ENCODE assay signal across 8 mouse cellular contexts in the genomic region with DNA sequence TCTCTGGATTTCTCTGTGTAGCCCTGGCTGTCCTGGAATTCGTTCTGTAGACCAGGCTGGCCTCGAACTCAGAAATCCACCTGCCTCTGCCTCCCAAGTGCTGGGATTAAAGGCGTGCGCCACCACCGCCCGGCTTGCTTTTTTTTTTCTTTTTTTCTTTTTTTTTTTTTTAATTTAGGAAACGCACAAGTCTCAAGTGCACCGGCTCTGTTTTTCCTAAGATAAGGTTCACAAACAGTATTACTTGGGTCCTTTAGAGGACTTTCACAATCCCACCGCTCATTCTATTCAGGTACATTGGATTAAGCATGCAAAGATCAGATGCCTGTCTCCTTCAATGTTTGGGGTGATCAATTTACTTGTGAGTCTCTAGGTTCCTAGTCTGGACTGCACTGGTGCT. TPM values are rescaled to one million over a fixed set of nuclear protein-coding genes. Genes with fewer than 3 reads are reported as not detected.
A peak's percentile ranks its signal among the peaks of the same experiment; 100 is the strongest.
DNase-seq lines count a peak whose midpoint lies in the region; ATAC-seq lines count a peak whose summit lies in the region.

No protein-coding gene starts in this region.

- WGBS in kidney, embryonic 15.5 days: 74% methylated on average over 9 of the region's 9 CpGs
- 73% methylated on average over 9 of the region's 9 CpGs for WGBS in hindbrain, embryonic 16.5 days
- 79% methylated on average over 9 of the region's 9 CpGs for WGBS in midbrain, embryonic 15.5 days

- H3K27ac ChIP-seq in kidney, embryonic 15.5 days: peak overlapping the region; percentile 95
- peak overlapping the region; percentile 85 for H3K27ac ChIP-seq in brown adipose tissue, adult 24 weeks (replicated peaks; ENCODE audit: low read depth, low read length)
- H3K27ac ChIP-seq in hindbrain, embryonic 16.5 days (ENCODE audit: low read depth, low read length): peak overlapping the region; percentile 89
- H3K27ac ChIP-seq in midbrain, embryonic 15.5 days: peak overlapping the region; percentile 94

- peak overlapping the region; percentile 75 for H3K9ac ChIP-seq in kidney, embryonic 15.5 days
- peak overlapping the region; percentile 88 for H3K9ac ChIP-seq in hindbrain, embryonic 16.5 days (ENCODE audit: low read depth, low read length)
- peak overlapping the region; percentile 81 for H3K9ac ChIP-seq in midbrain, embryonic 15.5 days

- no peaks in the 10 kb centered on the region for H3K27me3 ChIP-seq in kidney, embryonic 15.5 days
- H3K27me3 ChIP-seq in hindbrain, embryonic 16.5 days (replicated peaks; ENCODE audit: control insufficient read depth, insufficient read depth, low read length): no peaks in the 10 kb centered on the region
- no peaks in the 10 kb centered on the region for H3K27me3 ChIP-seq in midbrain, embryonic 15.5 days (replicated peaks)

- H3K9me3 ChIP-seq in kidney, embryonic 15.5 days (replicated peaks): no peaks in the 10 kb centered on the region
- H3K9me3 ChIP-seq in hindbrain, embryonic 16.5 days (ENCODE audit: control insufficient read depth, low read length): no peaks in the 10 kb centered on the region
- H3K9me3 ChIP-seq in midbrain, embryonic 15.5 days: no peaks in the 10 kb centered on the region

- H3K4me2 ChIP-seq in kidney, embryonic 15.5 days: peak overlapping the region; percentile 73
- peak overlapping the region; percentile 72 for H3K4me2 ChIP-seq in hindbrain, embryonic 16.5 days (ENCODE audit: low read length)
- H3K4me2 ChIP-seq in midbrain, embryonic 15.5 days: peak overlapping the region; percentile 70

- H3K4me3 ChIP-seq in kidney, embryonic 15.5 days (replicated peaks): peak overlapping the region; percentile 88
- H3K4me3 ChIP-seq in brown adipose tissue, adult 24 weeks (ENCODE audit: insufficient read depth, low read depth, low read length): peak overlapping the region; percentile 85
- H3K4me3 ChIP-seq in hindbrain, embryonic 16.5 days (ENCODE audit: low read length): peak overlapping the region; percentile 68
- peak overlapping the region; percentile 90 for H3K4me3 ChIP-seq in midbrain, embryonic 15.5 days

- no peak for ATAC-seq in kidney, embryonic 15.5 days (replicated peaks; ENCODE audit: low FRiP score)
- ATAC-seq in hindbrain, embryonic 16.5 days: no peak
- ATAC-seq in midbrain, embryonic 15.5 days (replicated peaks): no peak
- ATAC-seq in granulocyte monocyte progenitor cell, adult 5-6 weeks (replicated peaks; ENCODE audit: poor library complexity, severe bottlenecking): no peak

- no peak for DNase-seq in kidney, adult 11 months
- no peak for DNase-seq in right cerebral cortex, postnatal 36 days (ENCODE audit: low spot score in 2 of 2)
- no peak for DNase-seq in kidney, postnatal 10 days

- peaks cover 23% of the 10 kb centered on the region for H3K4me1 ChIP-seq in kidney, embryonic 15.5 days
- peaks cover 3% of the 10 kb centered on the region; the same call in 1 of the 2 replicates for H3K4me1 ChIP-seq in brown adipose tissue, adult 24 weeks (ENCODE audit: control insufficient read depth, insufficient read depth, insufficient read length, low read length)
- H3K4me1 ChIP-seq in hindbrain, embryonic 16.5 days (ENCODE audit: control insufficient read depth, insufficient read depth, low read depth, low read length): peaks cover 9% of the 10 kb centered on the region
- peaks cover 19% of the 10 kb centered on the region for H3K4me1 ChIP-seq in midbrain, embryonic 15.5 days

- no peaks in the 10 kb centered on the region for H3K36me3 ChIP-seq in kidney, embryonic 15.5 days
- H3K36me3 ChIP-seq in hindbrain, embryonic 16.5 days (ENCODE audit: control insufficient read depth, insufficient read depth, low read length): no peaks in the 10 kb centered on the region
- H3K36me3 ChIP-seq in midbrain, embryonic 15.5 days (replicated peaks): no peaks in the 10 kb centered on the region

RNA-seq across cellular contexts. Expression of gene Arl15, which starts 0.7 kb away (rescaled TPM):
- polyA plus RNA-seq in kidney, embryonic 15.5 days (2015; fragmentation: Nextera tagmentation; extraction: Ambion mirVana): 13.8 and 14.1 TPM in 2 replicates
- 9.0 and 9.7 TPM in 2 replicates for polyA plus RNA-seq in brown adipose tissue, adult 24 weeks (2012; ENCODE audit: insufficient read depth, insufficient read length, missing spikeins)
- 18.3 and 21.5 TPM in 2 replicates for polyA plus RNA-seq in hindbrain, embryonic 16.5 days (2015; fragmentation: Nextera tagmentation; extraction: Ambion mirVana)
- polyA plus RNA-seq in midbrain, embryonic 15.5 days (2015; fragmentation: Nextera tagmentation; extraction: Ambion mirVana): 15.3 and 18.5 TPM in 2 replicates
- 15.6 and 16.1 TPM in 2 replicates for total RNA-seq in granulocyte monocyte progenitor cell, adult 5-6 weeks (2014; fragmentation: Nextera tagmentation)
- 16.4 and 17.3 TPM in 2 replicates for total RNA-seq in granulocyte monocyte progenitor cell, adult 5-6 weeks (2017)
